Mouse (Mus musculus) effector memory CD4-positive, alpha-beta T cell, adult 5 months (primary cell): Measurements from ENCODE around the gene Fsd1. TPM values are rescaled to one million over a fixed set of nuclear protein-coding genes. Genes with fewer than 3 reads are reported as not detected.

Source experiments
- polyA plus RNA-seq: library from polyadenylated mRNA; unstranded; fragments of 100-300 nt; shearing (Covaris generic); gene quantifications from one replicate; pipeline ENCODE4 v1.2.1, GENCODE M21; 2017

Fsd1 gene
- polyA plus RNA-seq, result not detected

GRCm38 (mm10) chr17:55986030-55986961 lies at the start of gene Fsd1:
TSS of gene Fsd1 (plus strand) at chr17:55986509.

GRCm38 (mm10) chr17:55949400-55949799 lies 36.9 kb upstream of the Fsd1 start, which contains the start of gene Zfp119b:
TSS of gene Zfp119b (minus strand) at chr17:55949500.

GRCm38 (mm10) chr17:55952447-55953027 lies 33.8 kb upstream of the Fsd1 start, which contains the start of gene Ebi3:
TSS of gene Ebi3 (plus strand) at chr17:55952640.

DNA sequence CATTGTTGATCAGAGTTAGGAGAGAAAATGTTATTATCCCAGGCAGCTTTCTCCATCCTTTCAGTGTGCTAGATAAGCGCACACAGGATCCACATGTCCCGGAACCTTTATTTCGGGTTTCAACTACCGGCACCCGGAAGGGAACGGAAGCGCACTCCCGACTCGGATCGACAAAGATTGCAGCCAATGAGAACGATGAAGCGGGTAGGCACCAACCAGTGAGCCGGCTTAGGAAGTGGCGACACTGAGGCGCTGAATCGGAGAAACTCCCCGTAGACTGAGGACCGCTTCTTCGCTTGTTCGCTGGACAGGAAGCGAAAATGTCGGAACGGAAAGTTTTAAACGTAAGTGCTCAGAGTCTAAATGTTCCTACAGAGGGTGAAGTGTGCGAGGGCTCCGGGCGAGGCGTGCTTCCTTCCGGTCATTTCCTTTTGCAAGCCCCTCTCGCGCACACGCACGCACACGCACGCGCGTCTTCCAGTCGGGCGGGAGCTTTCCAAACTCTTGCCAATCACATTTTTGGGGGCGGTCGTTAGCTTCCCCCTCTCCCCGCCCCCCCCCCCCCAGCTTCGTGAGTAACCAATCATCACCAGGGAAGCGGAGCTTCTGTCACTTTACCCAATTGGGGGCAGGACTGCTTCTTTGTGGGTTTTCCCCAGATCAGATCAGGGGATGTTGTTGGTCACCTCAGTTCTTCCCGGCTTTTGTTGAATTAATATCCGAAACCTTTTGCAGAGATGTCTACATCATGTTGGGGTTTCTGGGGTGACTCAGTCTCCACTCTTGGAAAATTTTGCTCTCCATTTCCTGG lies 27.2 kb upstream of the Fsd1 start, which contains the start of gene Yju2:
Gene Yju2, plus strand, starts transcription at position 182 of the 811 bp plus-strand sequence.

GRCm38 (mm10) chr17:55969966-55970891 lies 16.1 kb upstream of the Fsd1 start, which contains the start of gene Shd:
TSS of gene Shd (plus strand) at chr17:55970467.

DNA sequence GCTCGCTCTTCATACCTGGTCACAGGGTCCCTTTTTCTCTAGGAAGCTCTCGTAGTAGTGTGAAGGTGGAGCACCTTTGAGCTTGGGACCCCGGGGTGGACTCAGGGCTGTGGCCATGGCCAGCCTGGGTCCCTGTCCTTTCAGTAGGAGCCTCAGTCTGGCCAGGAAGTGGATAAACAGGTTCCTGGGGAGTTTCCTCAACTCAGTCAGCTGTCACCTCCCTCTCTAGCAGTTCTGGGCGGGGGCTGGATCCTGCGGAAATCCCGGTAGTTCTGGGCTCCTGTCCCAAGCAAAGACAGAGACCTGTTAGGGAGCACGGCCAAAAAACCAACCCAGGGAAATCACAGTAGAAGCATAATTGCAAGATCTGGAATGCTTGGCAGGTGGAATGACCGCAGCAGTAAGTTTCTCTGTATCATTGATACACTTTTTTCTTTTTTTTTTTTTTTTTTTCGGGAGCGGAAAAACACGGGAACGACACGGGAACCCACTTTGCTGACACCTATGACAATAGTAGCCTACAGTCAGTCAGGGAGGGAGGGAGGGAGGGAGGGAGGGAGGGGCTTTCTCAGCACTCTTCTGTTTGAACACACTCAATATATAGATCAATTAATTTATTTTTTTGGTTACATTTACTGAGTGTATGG lies 19.2 kb downstream of the Fsd1 start, which contains the start of the genes Stap2 and Mpnd:
Gene Stap2, minus strand, starts transcription at position 170 of the 647 bp plus-strand sequence.
Gene Mpnd, plus strand, starts transcription at position 297 of the 647 bp plus-strand sequence.

DNA sequence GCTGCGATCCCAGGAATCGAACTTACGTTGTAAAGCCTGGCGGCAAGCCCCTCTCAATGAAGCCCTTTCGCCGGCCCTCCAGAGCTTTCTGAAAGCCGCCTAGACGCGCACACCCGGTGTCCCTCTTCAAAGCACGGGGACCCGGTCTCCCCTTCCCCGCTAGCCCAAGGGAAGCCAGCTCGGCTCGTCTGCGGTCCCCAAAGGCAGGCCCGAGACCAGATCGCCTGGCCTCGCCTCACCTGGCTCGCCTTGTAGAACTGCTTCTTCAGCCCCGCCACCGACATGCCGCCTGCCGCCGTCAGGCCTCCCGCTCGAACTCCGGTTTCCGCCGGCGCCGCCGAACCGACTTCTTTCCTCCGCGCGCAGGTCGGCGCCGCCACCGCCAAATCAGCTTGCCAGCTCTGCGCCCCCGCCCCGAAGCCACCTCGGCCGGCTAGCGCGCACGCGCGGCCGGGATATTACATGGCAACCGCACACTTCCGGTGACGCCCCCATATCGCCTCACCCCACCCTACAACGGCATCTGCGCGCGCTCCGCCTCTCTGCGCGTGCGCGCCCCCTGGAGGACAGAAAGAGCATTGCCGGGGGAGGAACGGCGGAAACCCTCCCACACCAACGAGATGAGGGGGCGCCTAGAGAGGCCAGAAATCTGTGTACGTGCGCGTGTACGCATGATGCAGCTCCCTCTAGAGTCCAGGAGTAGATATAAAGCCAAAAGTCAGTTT lies 50.0 kb downstream of the Fsd1 start, which contains the start of gene Sh3gl1:
Gene Sh3gl1, minus strand, starts transcription at position 460 of the 725 bp plus-strand sequence.

GRCm38 (mm10) chr17:56040030-56040856 lies 53.9 kb downstream of the Fsd1 start, which contains the start of gene Chaf1a:
TSS of gene Chaf1a (plus strand) at chr17:56040439.

Other genes with a start within 250 kb of the Fsd1 start
- gene Adgre4, start 236.5 kb upstream of the Fsd1 start, polyA plus RNA-seq, result 0.17 TPM
- 13.8 TPM for gene Zfp119a, start 107.6 kb upstream of the Fsd1 start, polyA plus RNA-seq
- gene Zfp959, start 94.4 kb upstream of the Fsd1 start, polyA plus RNA-seq, result 31.9 TPM
- 5.7 TPM for gene Zfp119b, start 37.0 kb upstream of the Fsd1 start, polyA plus RNA-seq
- 1.8 TPM for gene Ebi3, start 33.9 kb upstream of the Fsd1 start, polyA plus RNA-seq
- gene Yju2, start 27.4 kb upstream of the Fsd1 start, polyA plus RNA-seq, result 33.0 TPM
- 0.41 TPM for gene Shd, start 16.0 kb upstream of the Fsd1 start, polyA plus RNA-seq
- gene Stap2, start 19.1 kb downstream of the Fsd1 start, polyA plus RNA-seq, result 0.31 TPM
- gene Mpnd, start 19.2 kb downstream of the Fsd1 start, polyA plus RNA-seq, result 138 TPM
- 124 TPM for gene Sh3gl1, start 50.1 kb downstream of the Fsd1 start, polyA plus RNA-seq
- gene Chaf1a, start 53.9 kb downstream of the Fsd1 start, polyA plus RNA-seq, result 1.5 TPM
- 63.5 TPM for gene Ubxn6, start 88.5 kb downstream of the Fsd1 start, polyA plus RNA-seq
- 113 TPM for gene Hdgfl2, start 93.1 kb downstream of the Fsd1 start, polyA plus RNA-seq
- gene Plin4, start 123.3 kb downstream of the Fsd1 start, polyA plus RNA-seq, result not detected
- not detected for gene Plin5, start 131.1 kb downstream of the Fsd1 start, polyA plus RNA-seq
- not detected for gene Lrg1, start 135.5 kb downstream of the Fsd1 start, polyA plus RNA-seq
- gene Sema6b, start 153.8 kb downstream of the Fsd1 start, polyA plus RNA-seq, result 0.16 TPM
- 19.0 TPM for gene Tnfaip8l1, start 176.0 kb downstream of the Fsd1 start, polyA plus RNA-seq
- gene Mydgf, start 197.4 kb downstream of the Fsd1 start, polyA plus RNA-seq, result 49.2 TPM
- gene Dpp9, start 232.4 kb downstream of the Fsd1 start, polyA plus RNA-seq, result 38.9 TPM